Mouse (Mus musculus) C3H10T1/2 (cell line): ENCODE data around the gene Ccdc9b. TPM values are rescaled to one million over a fixed set of nuclear protein-coding genes. Genes with fewer than 3 reads are reported as not detected.

ENCODE experiments used
- polyA plus RNA-seq, 2 experiments: library from polyadenylated mRNA; unstranded; fragments of >200 nt; fragmentation: generic; extraction: Trizol; gene quantifications; one replicate each; pipeline ENCODE4 v1.2.1; 2012; ENCODE audit warnings: missing spikeins in 2 of 2

Gene Ccdc9b
- polyA plus RNA-seq = 1 to 10 TPM; 3.2 to 6.8 TPM

DNA sequence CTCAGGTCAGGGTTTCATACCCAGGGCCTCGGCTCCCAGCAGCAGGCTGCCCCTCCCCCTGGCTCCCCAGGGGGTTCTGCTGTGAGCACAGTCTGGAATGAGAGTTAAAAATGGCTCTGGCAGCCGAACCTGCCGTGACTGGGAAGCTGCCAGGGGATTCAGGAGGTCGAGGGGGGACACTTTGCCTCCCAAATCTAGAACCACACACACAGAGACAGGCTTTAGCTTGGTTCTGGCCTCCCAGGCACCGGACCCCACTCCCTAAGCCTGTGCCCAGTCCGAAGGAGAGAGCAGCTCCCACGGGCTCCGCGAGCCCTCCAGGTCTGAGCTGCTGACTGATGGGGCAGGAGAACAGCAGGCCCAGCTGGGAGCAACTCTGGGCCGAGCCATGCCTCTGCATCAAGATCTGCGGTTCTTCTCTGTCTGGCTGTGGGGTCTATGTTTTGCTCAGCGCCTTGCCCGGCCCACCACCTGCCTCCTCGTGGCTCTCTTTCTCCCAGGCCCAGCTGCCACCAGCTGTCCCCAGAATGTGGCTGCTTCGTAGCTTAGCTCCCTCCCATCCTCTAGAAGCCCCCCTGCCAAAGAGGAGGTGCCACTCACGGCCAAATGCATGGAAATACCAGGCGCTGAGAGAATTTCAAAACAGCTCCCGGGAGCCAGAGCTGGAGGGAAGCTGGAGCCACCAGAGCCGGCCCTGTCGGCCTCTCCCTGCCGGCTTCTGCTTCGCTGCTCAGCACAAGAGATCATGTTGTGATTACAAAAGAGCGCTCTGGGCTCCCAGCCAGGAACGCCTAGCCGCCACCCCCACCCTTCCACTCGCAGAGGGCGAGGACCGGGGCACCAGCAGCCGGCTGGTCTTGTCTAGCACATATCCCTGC, at the start of gene Ccdc9b:
Gene Ccdc9b, minus strand, starts transcription at position 756 of the 878 bp plus-strand sequence.

GRCm38 (mm10) chr2:118779504-118780480, 17.3 kb upstream of the Ccdc9b start, which contains the start of gene Disp2:
Disp2 (plus strand) TSS chr2:118779719.

GRCm38 (mm10) chr2:118772158-118772874, 9.9 kb upstream of the Ccdc9b start, which contains the start of gene Phgr1:
Phgr1 (plus strand) TSS chr2:118772769.

DNA sequence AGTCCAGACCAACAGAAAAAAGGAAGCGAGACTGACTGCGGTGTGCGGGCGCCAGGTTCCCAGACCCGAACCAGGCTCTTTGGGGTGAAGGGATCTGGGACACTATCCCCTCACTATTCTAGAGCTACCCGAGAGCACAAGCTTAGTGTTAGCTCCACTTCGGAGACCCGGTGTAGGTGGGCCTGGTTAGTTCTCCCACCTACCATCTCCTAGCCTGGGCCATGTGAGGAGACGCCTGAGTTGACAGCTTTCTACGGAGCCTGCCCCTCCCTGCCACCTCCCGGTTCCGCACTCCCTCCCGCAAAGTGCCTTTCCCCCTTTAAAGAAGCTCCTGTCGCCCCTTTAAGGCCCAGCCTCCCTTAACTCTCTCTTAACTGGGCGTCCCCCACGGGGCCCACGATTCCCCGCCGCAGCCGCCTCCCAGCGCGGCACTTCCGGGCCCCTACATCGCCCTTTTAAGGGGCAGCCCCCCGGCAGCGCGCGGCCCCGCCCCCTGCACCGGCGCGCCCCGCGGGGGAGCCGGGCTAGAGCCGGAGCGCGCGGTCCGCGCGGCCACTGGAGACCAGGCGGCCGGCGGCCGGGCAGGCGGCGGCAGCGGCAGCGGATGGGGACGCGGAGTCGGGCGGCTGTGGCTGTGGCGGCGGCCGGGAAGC, 17.1 kb downstream of the Ccdc9b start, which contains the start of gene Inafm2:
Gene Inafm2, plus strand, starts transcription at position 527 of the 653 bp plus-strand sequence.

GRCm38 (mm10) chr2:118728337-118728736, 34.1 kb downstream of the Ccdc9b start, which contains the start of gene Plcb2:
Plcb2 (minus strand) TSS chr2:118728438.

Other genes with a start within 250 kb of the Ccdc9b start
- gene Bmf, start 213.0 kb downstream of the Ccdc9b start, polyA plus RNA-seq = 10 to 100 TPM in 1 of 2 experiments, under 1 TPM in 1; 0.16 to 12.2 TPM
- 10 to 100 TPM in 1 of 2 experiments, 1 to 10 TPM in 1; 8.9 to 54.1 TPM for gene Bub1b, start 164.4 kb downstream of the Ccdc9b start, polyA plus RNA-seq
- gene Pak6, start 99.4 kb downstream of the Ccdc9b start, polyA plus RNA-seq = under 1 TPM in 1 of 2 experiments, not detected in 1; 0.15 TPM
- under 1 TPM in 1 of 2 experiments, not detected in 1; 0.01 TPM for gene Ankrd63, start 58.7 kb downstream of the Ccdc9b start, polyA plus RNA-seq
- gene Plcb2, start 34.2 kb downstream of the Ccdc9b start, polyA plus RNA-seq = under 1 TPM in 1 of 2 experiments, not detected in 1; 0.07 TPM
- gene Inafm2, start 16.9 kb downstream of the Ccdc9b start, polyA plus RNA-seq = 1 to 10 TPM; 1.8 to 4.4 TPM
- gene Phgr1, start 10.1 kb upstream of the Ccdc9b start, polyA plus RNA-seq = not detected
- under 1 TPM in 1 of 2 experiments, not detected in 1; 0.09 TPM for gene Disp2, start 17.1 kb upstream of the Ccdc9b start, polyA plus RNA-seq
- 100 to 1,000 TPM in 1 of 2 experiments, 10 to 100 TPM in 1; 22.4 to 108 TPM for gene Knstrn, start 51.3 kb upstream of the Ccdc9b start, polyA plus RNA-seq
- gene Ivd, start 99.3 kb upstream of the Ccdc9b start, polyA plus RNA-seq = 10 to 100 TPM in 1 of 2 experiments, 1 to 10 TPM in 1; 4.3 to 18.5 TPM
- 10 to 100 TPM in 1 of 2 experiments, 1 to 10 TPM in 1; 2.6 to 10.1 TPM for gene Bahd1, start 137.7 kb upstream of the Ccdc9b start, polyA plus RNA-seq
- gene Chst14, start 163.8 kb upstream of the Ccdc9b start, polyA plus RNA-seq = 10 to 100 TPM; 10.5 to 39.8 TPM